Mouse (Mus musculus): ENCODE results near the gene Flt3.

DNA sequence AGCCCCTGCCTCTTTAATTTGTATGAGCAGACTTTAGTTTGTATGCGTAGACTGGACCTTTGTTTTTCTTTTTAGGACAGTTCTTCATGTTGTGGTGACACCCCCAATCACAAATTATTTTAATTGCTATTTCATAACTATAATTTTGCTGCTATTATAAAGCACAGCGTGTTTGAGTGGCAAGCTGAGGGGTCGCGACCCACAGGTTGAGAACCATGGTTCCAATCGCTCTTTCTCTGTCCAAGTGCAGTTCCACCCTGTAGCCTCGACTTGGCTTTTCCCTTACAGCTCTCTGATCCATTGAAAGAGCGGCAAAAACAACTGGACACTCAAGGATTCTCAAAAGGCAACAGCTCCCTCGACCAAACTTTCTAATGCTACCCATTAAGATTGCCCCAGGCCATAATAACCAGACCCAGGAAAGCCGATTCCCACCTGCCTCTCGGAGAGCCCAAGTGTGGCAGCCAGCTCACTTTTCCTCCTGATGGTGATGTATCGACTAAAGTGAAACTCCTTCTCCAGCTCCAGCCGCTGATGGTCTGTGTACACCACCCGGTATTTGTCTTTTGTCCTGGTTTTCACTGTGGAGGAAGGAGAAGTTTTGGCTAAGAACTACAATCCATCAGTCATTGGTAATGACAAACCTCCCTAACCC lies 97.4 kb downstream of the Flt3 start:
- TF ChIP-seq CTCF (conservative IDR thresholded peaks at IDR 0.05; ENCODE audit: low read length) (no peak), POU5F1 (IDR thresholded peaks at IDR 0.05; ENCODE audit: borderline replicate concordance, low read length) (no peak), NANOG (IDR thresholded peaks at IDR 0.05; ENCODE audit: borderline replicate concordance, low read length) (no peak)

All from E14TG2a.4 (cell line).